21 mouse cellular contexts compared by ENCODE assay signal in the genomic region with DNA sequence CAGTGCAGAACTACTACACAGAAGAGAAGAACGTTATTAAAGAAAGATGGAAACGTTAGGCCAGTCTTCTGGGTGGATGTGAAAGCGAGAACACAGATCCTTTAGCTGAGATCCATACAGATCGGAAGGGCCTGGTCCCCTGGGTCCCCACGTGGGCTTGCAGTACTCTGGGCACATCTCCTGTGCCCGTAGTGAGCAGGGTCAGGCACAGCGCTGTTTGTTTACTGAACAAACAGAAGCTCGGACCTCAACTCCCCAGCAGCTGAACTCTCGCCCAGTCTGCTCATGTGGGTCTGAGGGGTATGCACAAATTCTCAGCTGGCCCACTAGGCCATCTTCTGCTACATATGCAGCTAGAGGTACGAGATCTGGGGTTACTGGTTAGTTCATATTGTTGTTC. TPM values are rescaled to one million over a fixed set of nuclear protein-coding genes. Genes with fewer than 3 reads are reported as not detected.
"Had no signal": no experiment of that assay in that cellular context is flagged by ENCODE, and none has a peak within 500 bp of the region (broad histone marks: within the 10 kb centered on the region; RNA-seq: fewer than 3 reads in every experiment).

No protein-coding gene starts in this region.

- ATAC-seq: lung, postnatal 0 days; midbrain, embryonic 13.5 days; midbrain, embryonic 15.5 days had no signal

- H3K4me2 ChIP-seq: lung, embryonic 15.5 days; midbrain, embryonic 13.5 days; midbrain, embryonic 15.5 days; neural tube, embryonic 12.5 days; stomach, embryonic 15.5 days had no signal

- H3K4me1 ChIP-seq: megakaryocyte, embryonic 14.5 days; midbrain, embryonic 13.5 days; midbrain, embryonic 15.5 days had no signal

- H3K9ac ChIP-seq: liver, embryonic 14.5 days; lung, embryonic 15.5 days; midbrain, embryonic 13.5 days; midbrain, embryonic 15.5 days; neural tube, embryonic 12.5 days; stomach, embryonic 15.5 days had no signal

- H3K27me3 ChIP-seq: megakaryocyte, embryonic 14.5 days; midbrain, embryonic 15.5 days; neural tube, embryonic 12.5 days; stomach, embryonic 15.5 days had no signal

- H3K27ac ChIP-seq: liver, embryonic 14.5 days; lung, embryonic 15.5 days; macrophage; midbrain, embryonic 13.5 days; midbrain, embryonic 15.5 days; neural tube, embryonic 12.5 days; stomach, embryonic 15.5 days; stomach, postnatal 0 days had no signal

- H3K4me3 ChIP-seq: lung, embryonic 15.5 days; megakaryocyte, embryonic 14.5 days; midbrain, embryonic 13.5 days; midbrain, embryonic 15.5 days; neural tube, embryonic 12.5 days; stomach, embryonic 15.5 days had no signal

- H3K36me3 ChIP-seq: lung, embryonic 15.5 days; midbrain, embryonic 13.5 days; midbrain, embryonic 15.5 days; neural tube, embryonic 12.5 days; stomach, embryonic 15.5 days had no signal

- H3K9me3 ChIP-seq: lung, embryonic 15.5 days; megakaryocyte, embryonic 14.5 days; midbrain, embryonic 13.5 days; midbrain, embryonic 15.5 days; neural tube, embryonic 12.5 days; stomach, embryonic 15.5 days had no signal

- DNase-seq: lung, adult 2 months; lung, postnatal 14 days; lung, postnatal 36 days; retina, postnatal 1 day; right cerebral cortex, adult 18-20 months; right cerebral cortex, postnatal 25 days; right cerebral cortex, postnatal 4 days; spleen, adult 18-20 months; thymus, adult 2 months; thymus, postnatal 36 days had no signal

RNA-seq across cellular contexts. Expression of gene Dmrt2, which starts 21.7 kb away (rescaled TPM):
- polyA plus RNA-seq: macrophage; midbrain, postnatal 0 days had no signal

RNA-seq across cellular contexts. Expression of gene Dmrt3, which starts 40.4 kb away (rescaled TPM):
- polyA plus RNA-seq: liver, embryonic 14.5 days; macrophage had no signal
